Mouse (Mus musculus): Measurements from ENCODE around the gene Wdr63. TPM values are rescaled to one million over a fixed set of nuclear protein-coding genes. Genes with fewer than 3 reads are reported as not detected.
A peak's percentile ranks its signal among the peaks of the same experiment; 100 is the strongest.

The Wdr63 gene
- total and polyA plus RNA-seq, 2 experiments from 2014 or later: 1.1 to 1.3 TPM

DNA sequence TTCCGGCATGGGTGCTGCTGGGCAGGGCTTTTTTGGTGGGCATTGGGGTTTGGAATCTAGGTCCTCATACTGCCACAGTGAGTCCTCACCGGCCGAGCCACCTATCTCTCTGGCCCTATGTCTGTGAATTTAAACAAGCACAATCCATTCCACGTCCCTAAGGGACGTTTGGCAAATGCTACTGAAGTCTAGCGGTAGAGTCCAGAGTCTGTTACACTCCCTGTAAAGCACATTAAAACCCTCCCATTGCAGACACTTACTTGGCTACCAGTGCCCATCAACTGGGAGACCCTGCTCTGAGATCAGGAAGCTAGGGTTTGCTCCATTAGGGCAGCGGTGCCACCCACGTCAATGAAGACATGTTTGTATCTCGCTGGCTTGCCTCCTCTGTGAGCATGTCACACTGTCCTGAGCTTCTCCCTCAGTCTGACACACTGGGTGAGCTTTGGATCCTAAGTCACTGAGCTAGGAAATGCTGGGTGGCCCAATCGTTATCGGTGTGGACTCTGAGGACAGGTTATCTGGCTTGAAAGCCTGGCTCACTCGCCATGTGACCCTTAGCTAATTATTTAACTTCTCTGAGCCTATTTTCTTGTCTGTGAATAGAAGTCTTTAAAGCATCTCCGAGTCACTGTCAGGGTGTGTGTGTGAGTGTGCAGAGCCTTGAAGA is 16.8 kb downstream of the Wdr63 start:
- TF ChIP-seq CTCF (IDR thresholded peaks at IDR 0.05): no peak
- H3K27ac ChIP-seq (ENCODE audit: low read depth, low read length): no peak overlapping the region
- no peak overlapping the region for H3K4me3 ChIP-seq (ENCODE audit: low read depth, low read length)
- WGBS: 90% methylated on average over 13 of the region's 13 CpGs
- no peaks in the 10 kb centered on the region for H3K4me1 ChIP-seq (ENCODE audit: insufficient read depth, low read length)
- H3K4me2 ChIP-seq (ENCODE audit: low read depth, low read length, poor library complexity, severe bottlenecking): no peak overlapping the region
- no peaks in the 10 kb centered on the region for H3K36me3 ChIP-seq (ENCODE audit: insufficient read depth, low read length)
- no peak for ATAC-seq (ENCODE audit: low FRiP score)
- no peak overlapping the region for H3K9ac ChIP-seq (replicated peaks; ENCODE audit: low read length, poor library complexity, severe bottlenecking)
- no peaks in the 10 kb centered on the region for H3K9me3 ChIP-seq (ENCODE audit: low read length)
- no peak for DNase-seq (ENCODE audit: low spot score)
- no peaks in the 10 kb centered on the region for H3K27me3 ChIP-seq (ENCODE audit: insufficient read depth, low read length)

DNA sequence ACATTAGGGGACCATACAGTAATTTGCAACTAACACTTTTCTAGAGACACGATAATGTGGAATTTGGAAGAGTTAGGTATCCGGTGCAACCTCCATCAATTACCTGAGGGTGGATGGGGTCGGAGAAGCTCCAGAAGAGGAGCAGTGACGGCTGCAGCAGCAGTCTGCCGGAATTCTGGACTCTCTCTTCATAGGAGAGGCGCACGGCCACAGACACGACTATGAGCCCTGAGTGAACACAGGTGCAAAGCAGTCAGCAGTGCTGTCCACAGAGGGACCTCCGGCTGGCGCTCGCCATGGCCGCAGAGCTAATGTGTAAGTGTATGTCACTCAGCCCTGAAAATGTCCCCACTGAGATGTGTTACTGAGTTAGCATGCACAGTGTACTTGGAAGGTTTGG is 27.7 kb downstream of the Wdr63 start:
- H3K9ac ChIP-seq (replicated peaks; ENCODE audit: low read length, poor library complexity, severe bottlenecking): no peak overlapping the region
- no peak overlapping the region for H3K4me2 ChIP-seq (ENCODE audit: low read depth, low read length, poor library complexity, severe bottlenecking)
- H3K27me3 ChIP-seq (ENCODE audit: insufficient read depth, low read length): no peaks in the 10 kb centered on the region
- TF ChIP-seq CTCF (IDR thresholded peaks at IDR 0.05): no peak
- H3K27ac ChIP-seq (ENCODE audit: low read depth, low read length): no peak overlapping the region
- WGBS: 94% methylated on average over 12 of the region's 12 CpGs
- no peak for ATAC-seq (ENCODE audit: low FRiP score)
- no peaks in the 10 kb centered on the region for H3K9me3 ChIP-seq (ENCODE audit: low read length)
- DNase-seq (ENCODE audit: low spot score): no peak
- no peaks in the 10 kb centered on the region for H3K4me1 ChIP-seq (ENCODE audit: insufficient read depth, low read length)
- no peaks in the 10 kb centered on the region for H3K36me3 ChIP-seq (ENCODE audit: insufficient read depth, low read length)
- H3K4me3 ChIP-seq (ENCODE audit: low read depth, low read length): no peak overlapping the region

DNA sequence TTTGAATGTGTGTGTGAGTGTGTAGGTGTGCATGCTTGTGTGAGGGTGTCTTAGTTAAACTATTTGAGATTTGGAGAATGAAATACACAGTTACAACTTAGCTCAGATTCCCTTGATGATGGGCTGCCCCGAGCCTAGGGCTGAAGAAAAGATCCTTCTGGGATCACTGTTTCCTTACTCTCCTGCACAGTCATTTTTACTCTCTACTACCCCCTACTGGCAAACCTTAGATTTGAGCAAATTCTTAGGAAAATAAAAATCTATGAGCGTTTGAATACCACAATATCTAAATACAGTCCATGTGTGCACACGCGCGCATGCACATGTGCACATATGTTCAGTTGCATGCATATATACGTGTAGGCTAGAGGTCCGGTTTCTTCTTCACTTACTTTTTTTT is 35.1 kb downstream of the Wdr63 start:
- Histone ChIP-seq H3K4me3 (ENCODE audit: low read depth, low read length) (no peak overlapping the region), H3K4me1 (ENCODE audit: insufficient read depth, low read length) (no peaks in the 10 kb centered on the region), H3K27ac (ENCODE audit: low read depth, low read length) (no peak overlapping the region), H3K9me3 (ENCODE audit: low read length) (no peaks in the 10 kb centered on the region), H3K36me3 (ENCODE audit: insufficient read depth, low read length) (no peaks in the 10 kb centered on the region), H3K4me2 (ENCODE audit: low read depth, low read length, poor library complexity, severe bottlenecking) (no peak overlapping the region), H3K9ac (replicated peaks; ENCODE audit: low read length, poor library complexity, severe bottlenecking) (no peak overlapping the region), H3K27me3 (ENCODE audit: insufficient read depth, low read length) (no peaks in the 10 kb centered on the region)
- ATAC-seq (ENCODE audit: low FRiP score) (no peak), DNase-seq (ENCODE audit: low spot score) (peak; percentile 9)
- peak; percentile 63 for TF ChIP-seq CTCF (IDR thresholded peaks at IDR 0.05)
- 77% methylated on average over 7 of the region's 7 CpGs for WGBS

DNA sequence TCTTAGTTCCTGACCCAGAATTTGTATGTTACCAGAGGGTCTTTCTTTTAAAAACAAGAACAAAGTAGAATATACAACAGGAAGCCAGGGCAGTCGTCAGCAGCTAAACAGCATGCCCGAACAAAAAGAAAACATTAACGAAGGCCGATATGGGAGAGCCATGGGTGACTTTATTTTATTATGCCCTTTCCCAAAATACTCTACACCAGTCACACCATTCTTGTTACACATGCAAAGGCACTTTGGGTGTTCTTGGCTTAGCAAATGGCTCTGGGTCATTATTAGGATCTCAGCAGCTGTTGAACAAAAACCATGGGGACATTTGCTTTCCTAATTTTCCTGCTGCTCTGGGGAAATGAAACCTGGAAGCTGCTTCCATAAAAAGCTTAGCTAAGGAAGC is 38.7 kb downstream of the Wdr63 start:
- ATAC-seq (ENCODE audit: low FRiP score): no peak
- WGBS: 77% methylated on average over 4 of the region's 4 CpGs
- Histone ChIP-seq H3K9me3 (ENCODE audit: low read length) (no peaks in the 10 kb centered on the region), H3K27ac (ENCODE audit: low read depth, low read length) (no peak overlapping the region), H3K4me2 (ENCODE audit: low read depth, low read length, poor library complexity, severe bottlenecking) (no peak overlapping the region), H3K27me3 (ENCODE audit: insufficient read depth, low read length) (no peaks in the 10 kb centered on the region), H3K9ac (replicated peaks; ENCODE audit: low read length, poor library complexity, severe bottlenecking) (no peak overlapping the region), H3K4me1 (ENCODE audit: insufficient read depth, low read length) (no peaks in the 10 kb centered on the region), H3K36me3 (ENCODE audit: insufficient read depth, low read length) (no peaks in the 10 kb centered on the region), H3K4me3 (ENCODE audit: low read depth, low read length) (no peak overlapping the region)
- no peak for TF ChIP-seq CTCF (IDR thresholded peaks at IDR 0.05)
- DNase-seq (ENCODE audit: low spot score): no peak

DNA sequence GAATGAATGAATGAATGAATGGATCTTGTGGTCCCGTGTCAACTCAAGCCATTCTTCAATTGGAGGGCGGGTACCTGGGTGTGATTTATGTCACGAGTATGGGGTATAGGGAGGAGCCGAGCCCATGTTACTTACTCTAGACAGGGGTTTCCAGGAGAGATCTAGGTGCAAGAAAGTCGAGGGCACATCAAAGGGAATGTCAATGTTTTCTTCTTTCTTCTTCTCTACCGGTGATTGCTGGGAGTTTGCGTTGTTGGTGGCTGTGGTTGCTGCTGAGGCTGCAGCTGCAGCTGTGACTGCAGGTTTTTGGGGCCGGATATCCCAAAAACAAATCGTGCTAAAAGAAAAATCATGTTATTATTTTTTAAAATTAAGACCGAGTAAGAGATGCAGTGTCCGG is 44.8 kb downstream of the Wdr63 start:
- no peaks in the 10 kb centered on the region for H3K27me3 ChIP-seq (ENCODE audit: insufficient read depth, low read length)
- no peak overlapping the region for H3K4me3 ChIP-seq (ENCODE audit: low read depth, low read length)
- no peaks in the 10 kb centered on the region for H3K9me3 ChIP-seq (ENCODE audit: low read length)
- H3K9ac ChIP-seq (replicated peaks; ENCODE audit: low read length, poor library complexity, severe bottlenecking): no peak overlapping the region
- TF ChIP-seq CTCF (IDR thresholded peaks at IDR 0.05): no peak
- H3K36me3 ChIP-seq (ENCODE audit: insufficient read depth, low read length): no peaks in the 10 kb centered on the region
- WGBS: 89% methylated on average over 11 of the region's 11 CpGs
- no peaks in the 10 kb centered on the region for H3K4me1 ChIP-seq (ENCODE audit: insufficient read depth, low read length)
- no peak for ATAC-seq (ENCODE audit: low FRiP score)
- no peak for DNase-seq (ENCODE audit: low spot score)
- H3K4me2 ChIP-seq (ENCODE audit: low read depth, low read length, poor library complexity, severe bottlenecking): no peak overlapping the region
- H3K27ac ChIP-seq (ENCODE audit: low read depth, low read length): no peak overlapping the region

DNA sequence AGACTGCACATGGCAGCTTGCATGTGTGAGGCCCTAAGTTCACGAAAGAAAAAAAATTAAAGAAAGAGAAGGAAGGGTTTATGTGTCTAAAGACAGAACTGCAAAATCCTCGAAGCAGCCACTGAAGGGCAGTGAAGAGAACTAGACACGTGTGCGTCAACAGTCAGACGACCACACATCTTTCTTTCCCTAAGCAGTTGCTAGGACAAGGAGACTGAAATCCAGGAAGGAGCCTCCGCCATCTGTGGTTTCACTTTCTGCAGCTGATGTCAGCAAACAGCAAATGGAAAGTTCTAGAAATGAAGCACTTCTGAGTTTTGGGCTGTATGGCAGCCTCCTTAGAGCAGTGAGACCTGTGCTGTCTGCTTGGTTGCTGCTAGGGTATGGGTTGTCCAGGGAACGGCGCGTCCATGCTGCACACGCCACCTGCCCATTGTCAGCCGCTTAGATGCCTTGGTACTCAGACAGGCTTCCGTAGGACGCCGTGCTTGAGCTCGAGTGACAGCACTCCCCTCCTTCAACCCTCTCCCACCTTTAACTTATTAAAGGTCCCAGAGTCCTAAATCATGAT is 48.5 kb downstream of the Wdr63 start:
- Histone ChIP-seq H3K4me2 (ENCODE audit: low read depth, low read length, poor library complexity, severe bottlenecking) (no peak overlapping the region), H3K4me3 (ENCODE audit: low read depth, low read length) (no peak overlapping the region), H3K9ac (replicated peaks; ENCODE audit: low read length, poor library complexity, severe bottlenecking) (no peak overlapping the region), H3K4me1 (ENCODE audit: insufficient read depth, low read length) (no peaks in the 10 kb centered on the region), H3K9me3 (ENCODE audit: low read length) (no peaks in the 10 kb centered on the region), H3K36me3 (ENCODE audit: insufficient read depth, low read length) (no peaks in the 10 kb centered on the region), H3K27ac (ENCODE audit: low read depth, low read length) (no peak overlapping the region), H3K27me3 (ENCODE audit: insufficient read depth, low read length) (no peaks in the 10 kb centered on the region)
- WGBS: 84% methylated on average over 15 of the region's 15 CpGs
- TF ChIP-seq CTCF (IDR thresholded peaks at IDR 0.05): no peak
- DNase-seq (ENCODE audit: low spot score) (no peak), ATAC-seq (ENCODE audit: low FRiP score) (no peak)

Measured in midbrain, postnatal 0 days (tissue).